Mouse (Mus musculus) liver, postnatal 0 days (tissue): ENCODE data around the gene Zcchc24. TPM values are rescaled to one million over a fixed set of nuclear protein-coding genes. Genes with fewer than 3 reads are reported as not detected.
"Not testable (repeated sequence)": the region's sequence is repeated elsewhere in the genome, so short reads cannot be mapped to it uniquely, and the experiment has no call there.

Experiments
- ATAC-seq: fragments of 200-750 bp; cut with Nextera tagmentation; 2 replicates; pipeline ENCODE4 v1.8.0; 2017; ENCODE audit warnings: mild to moderate bottlenecking, moderate library complexity
- DNase-seq: peaks from one replicate; pipeline ENCODE4 v3.0.0-alpha.2; 2016
- H3K27ac ChIP-seq: fragments of 300-500 bp; sonication (generic); 2 replicates; pipeline ENCODE4 v1.5.1; 2014; ENCODE audit warnings: antibody characterized with exemption, moderate library complexity, mild to moderate bottlenecking, low read depth
- H3K27me3 ChIP-seq: fragments of 300-500 bp; sonication (generic); 2 replicates; pipeline ENCODE4 v1.6.1; 2014; ENCODE audit warnings: low read length, control low read depth, mixed read lengths; ENCODE audit not compliant: insufficient read depth
- H3K36me3 ChIP-seq: fragments of 300-500 bp; sonication (generic); replicated peaks from 2 replicates; pipeline ENCODE4 v1.6.1; 2014; ENCODE audit warnings: mild to moderate bottlenecking, control low read depth, low read length, moderate library complexity, mixed read lengths; ENCODE audit not compliant: insufficient read depth
- H3K4me1 ChIP-seq: fragments of 300-500 bp; sonication (generic); 2 replicates; pipeline ENCODE4 v1.6.1; 2014; ENCODE audit warnings: antibody characterized with exemption, mild to moderate bottlenecking, control low read depth; ENCODE audit not compliant: insufficient read depth
- H3K4me2 ChIP-seq: fragments of 300-500 bp; sonication (generic); 2 replicates; pipeline ENCODE4 v1.6.1; 2014; ENCODE audit warnings: low read depth, mild to moderate bottlenecking, low read length, moderate library complexity, mixed read lengths
- H3K4me3 ChIP-seq: fragments of 300-500 bp; sonication (generic); 2 replicates; pipeline ENCODE4 v1.5.1; 2014; ENCODE audit warnings: low read depth, low read length
- H3K9ac ChIP-seq: fragments of 300-500 bp; sonication (generic); replicated peaks from 2 replicates; pipeline ENCODE4 v1.6.1; 2014; ENCODE audit warnings: mild to moderate bottlenecking, moderate library complexity
- H3K9me3 ChIP-seq: fragments of 300-500 bp; sonication (generic); 2 replicates; pipeline ENCODE4 v1.6.1; 2016; ENCODE audit warnings: mild to moderate bottlenecking, control low read depth, low read length, mixed read lengths
- CTCF ChIP-seq: sonication (generic); IDR thresholded peaks from 2 replicates; pipeline ENCODE4 v1.5.1; 2016; ENCODE audit warnings: antibody characterized with exemption, low read depth
- EP300 ChIP-seq: IDR thresholded peaks from 2 replicates; pipeline ENCODE4 v1.6.1; 2016; ENCODE audit warnings: antibody characterized with exemption, low read depth, mild to moderate bottlenecking
- WGBS: fragments of 180-500 bp; shearing (Covaris S2); extraction: QIAGEN DNeasy Blood & Tissue Kit; methylation state at CpG from one replicate; pipeline ENCODE4 v1.1.7; 2014; ENCODE audit not compliant: insufficient replicate concordance; 5-methylcytosine and 5-hydroxymethylcytosine counted together
- polyA plus RNA-seq: library from polyadenylated mRNA; unstranded; fragments of >200 nt; fragmentation: Nextera tagmentation; extraction: Ambion mirVana; gene quantifications from 2 replicates; pipeline ENCODE4 v1.2.1, GENCODE M21; 2015

Zcchc24 gene
- 13.7 and 13.8 TPM in 2 replicates for polyA plus RNA-seq

DNA sequence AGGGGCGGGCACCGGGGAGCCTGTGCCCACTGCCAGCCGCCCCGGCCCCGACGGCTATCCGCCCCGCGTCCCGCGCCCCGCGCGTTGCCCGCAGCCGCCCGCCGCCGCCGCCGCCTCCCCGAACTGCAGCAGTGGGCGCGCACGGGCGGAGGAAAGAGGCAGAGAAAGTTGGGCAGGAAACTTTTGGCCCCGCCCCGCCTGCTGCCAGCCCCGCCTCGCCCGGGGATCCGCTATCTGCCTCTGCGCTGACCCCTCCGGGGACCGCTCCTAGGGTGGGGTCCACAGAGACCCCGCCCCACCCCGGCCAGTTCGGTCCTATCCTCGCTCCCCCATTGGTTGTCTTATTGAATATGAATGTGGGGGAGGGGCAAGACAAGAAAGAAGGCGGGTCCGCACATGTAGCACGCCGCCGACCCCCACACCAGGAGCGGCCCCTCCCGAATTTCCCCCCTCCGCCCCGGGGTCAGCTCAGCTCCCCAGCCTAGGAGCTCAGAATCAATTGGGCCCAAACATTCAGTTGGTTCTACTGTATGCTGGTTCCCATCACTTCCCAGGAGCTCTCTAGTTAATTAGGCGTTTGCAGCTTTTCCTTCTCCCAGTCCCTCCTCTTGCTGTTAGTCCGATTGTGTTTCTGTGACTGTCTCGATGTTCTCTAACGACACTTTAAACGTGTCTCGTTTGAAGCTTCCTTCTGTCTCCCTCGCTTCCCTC, at the start of gene Zcchc24:
Zcchc24 (minus strand) TSS at position 125 of the 711 bp plus-strand sequence.
- H3K27me3 ChIP-seq = no peaks in the 10 kb centered on the region
- peak within 1 kb of the TSS; percentile 93 for H3K27ac ChIP-seq
- no peak for TF ChIP-seq EP300
- TF ChIP-seq CTCF = no peak
- peak within 1 kb of the TSS; percentile 82 for H3K9ac ChIP-seq
- DNase-seq (peak; percentile 90), ATAC-seq (peak; percentile 73)
- peaks cover 28% of the 10 kb centered on the region for H3K4me1 ChIP-seq
- H3K4me2 ChIP-seq = peak within 1 kb of the TSS; percentile 84
- no peaks in the 10 kb centered on the region for H3K36me3 ChIP-seq
- 2% methylated on average over 32 of the region's 55 CpGs for WGBS
- peak within 1 kb of the TSS; percentile 75 for H3K4me3 ChIP-seq
- H3K9me3 ChIP-seq = no peaks in the 10 kb centered on the region

- no peak overlapping the region for H3K4me3 ChIP-seq
- ATAC-seq (peak; percentile 67), DNase-seq (peak; percentile 71)
- H3K9me3 ChIP-seq = no peaks in the 10 kb centered on the region
- no peak overlapping the region for H3K27ac ChIP-seq
- no peak overlapping the region for H3K4me2 ChIP-seq
- H3K36me3 ChIP-seq = no peaks in the 10 kb centered on the region
- no peaks in the 10 kb centered on the region for H3K27me3 ChIP-seq
- H3K4me1 ChIP-seq = peaks cover 4% of the 10 kb centered on the region; the same call in 1 of the 2 replicates
- TF ChIP-seq CTCF (peak; percentile 91), EP300 (no peak)
- no peak overlapping the region for H3K9ac ChIP-seq
- WGBS = 14% methylated on average over 9 of the region's 9 CpGs
These were observed 47.6 kb upstream of the Zcchc24 start for GRCm38 (mm10) chr14:25816416-25816815.

GRCm38 (mm10) chr14:25814140-25814539, 45.3 kb upstream of the Zcchc24 start:
- ATAC-seq = peak; percentile 71
- H3K4me2 ChIP-seq = no peak overlapping the region
- TF ChIP-seq CTCF = no peak
- no peak for TF ChIP-seq EP300
- no peak overlapping the region for H3K9ac ChIP-seq
- DNase-seq = no peak
- H3K36me3 ChIP-seq = no peaks in the 10 kb centered on the region
- no peak overlapping the region for H3K4me3 ChIP-seq
- peaks cover 4% of the 10 kb centered on the region; the same call in 1 of the 2 replicates for H3K4me1 ChIP-seq
- no peak overlapping the region for H3K27ac ChIP-seq
- H3K9me3 ChIP-seq = no peaks in the 10 kb centered on the region
- H3K27me3 ChIP-seq = no peaks in the 10 kb centered on the region

- not testable (repeated sequence) for H3K27me3 ChIP-seq, H3K9me3 ChIP-seq, DNase-seq, H3K4me1 ChIP-seq, ATAC-seq, H3K9ac ChIP-seq, H3K4me3 ChIP-seq, H3K27ac ChIP-seq, H3K36me3 ChIP-seq, H3K4me2 ChIP-seq
- 59% methylated on average over 1 of the region's 1 CpGs for WGBS
These were observed 42.2 kb upstream of the Zcchc24 start for GRCm38 (mm10) chr14:25811026-25811425.

DNA sequence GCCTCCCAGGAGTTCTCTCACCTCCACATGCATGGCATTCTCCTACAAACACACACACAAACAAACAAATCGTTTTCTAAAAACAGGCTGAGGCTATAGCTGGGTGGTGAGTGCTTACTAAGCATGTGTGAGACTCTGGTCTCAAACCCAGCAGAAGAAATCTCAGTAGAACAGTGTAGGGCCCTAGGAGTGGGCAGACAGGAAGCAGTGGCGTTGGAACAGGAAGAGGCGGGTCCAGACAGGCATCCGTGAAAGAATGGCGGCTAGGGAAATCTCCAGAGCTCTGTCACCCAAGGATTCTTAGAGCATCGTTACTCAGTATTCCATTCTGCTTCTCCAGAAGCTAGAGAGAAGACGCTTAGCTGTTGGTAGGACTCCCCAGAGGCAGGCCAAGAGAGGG, 37.7 kb upstream of the Zcchc24 start:
- 59% methylated on average over 7 of the region's 7 CpGs for WGBS
- H3K4me1 ChIP-seq = no peaks in the 10 kb centered on the region
- ATAC-seq = no peak

GRCm38 (mm10) chr14:25805871-25806270, 37.0 kb upstream of the Zcchc24 start:
- Histone ChIP-seq H3K9ac (no peak overlapping the region), H3K4me3 (no peak overlapping the region), H3K4me1 (no peaks in the 10 kb centered on the region), H3K27me3 (no peaks in the 10 kb centered on the region), H3K9me3 (no peaks in the 10 kb centered on the region), H3K36me3 (no peaks in the 10 kb centered on the region), H3K27ac (no peak overlapping the region), H3K4me2 (no peak overlapping the region)
- 74% methylated on average over 7 of the region's 7 CpGs for WGBS
- DNase-seq = no peak
- ATAC-seq = no peak
- TF ChIP-seq EP300 = no peak
- TF ChIP-seq CTCF = no peak

More for the DNA sequence above, 37.7 kb upstream of the Zcchc24 start:
- Histone ChIP-seq H3K27ac (no peak overlapping the region), H3K9ac (no peak overlapping the region), H3K36me3 (no peaks in the 10 kb centered on the region), H3K9me3 (no peaks in the 10 kb centered on the region), H3K27me3 (no peaks in the 10 kb centered on the region), H3K4me2 (no peak overlapping the region), H3K4me3 (no peak overlapping the region)
- TF ChIP-seq EP300 = no peak
- no peak for TF ChIP-seq CTCF
- no peak for DNase-seq
